Mouse (Mus musculus): ENCODE data around the gene Mex3b. TPM values are rescaled to one million over a fixed set of nuclear protein-coding genes. Genes with fewer than 3 reads are reported as not detected.

Gene Mex3b
- polyA plus RNA-seq, 1 experiment from 2014 or later, result 27.7 TPM

DNA sequence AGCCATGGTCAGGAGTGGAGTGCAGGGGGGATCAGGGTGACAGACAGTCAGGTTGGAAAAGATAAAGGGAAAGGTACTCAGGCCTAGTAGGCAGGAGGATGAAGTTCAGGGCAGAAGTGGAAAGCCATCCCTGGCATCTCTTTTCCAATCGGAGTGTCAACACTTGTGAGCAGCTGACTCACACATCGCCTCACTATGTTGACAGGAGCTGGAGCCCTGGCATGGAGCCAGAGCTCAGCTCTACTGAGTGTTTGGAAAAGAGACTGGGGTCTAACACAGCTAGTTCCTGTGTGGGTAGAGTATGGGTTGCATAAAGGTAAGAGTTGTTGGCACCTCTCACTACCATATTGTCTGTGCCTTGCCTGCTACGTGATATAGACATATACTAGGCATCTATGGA is 38.4 kb downstream of the Mex3b start:
- WGBS, result 94% methylated on average over 3 of the region's 3 CpGs
- Histone ChIP-seq H3K36me3 (no peaks in the 10 kb centered on the region), H3K4me1 (replicated peaks) (no peaks in the 10 kb centered on the region), H3K27me3 (ENCODE audit: insufficient read depth, poor library complexity, severe bottlenecking) (no peaks in the 10 kb centered on the region), H3K27ac (no peak overlapping the region), H3K4me3 (no peak overlapping the region), H3K9me3 (no peaks in the 10 kb centered on the region)
- DNase-seq (ENCODE audit: low spot score), result no peak

GRCm38 (mm10) chr7:82907081-82907480 is 39.9 kb downstream of the Mex3b start:
- no peak overlapping the region for H3K4me3 ChIP-seq
- no peaks in the 10 kb centered on the region for H3K36me3 ChIP-seq
- H3K4me1 ChIP-seq (replicated peaks), result no peaks in the 10 kb centered on the region
- H3K9me3 ChIP-seq, result no peaks in the 10 kb centered on the region
- no peak overlapping the region for H3K27ac ChIP-seq
- 69% methylated on average over 1 of the region's 1 CpGs for WGBS
- DNase-seq (ENCODE audit: low spot score), result no peak
- no peaks in the 10 kb centered on the region for H3K27me3 ChIP-seq (ENCODE audit: insufficient read depth, poor library complexity, severe bottlenecking)

DNA sequence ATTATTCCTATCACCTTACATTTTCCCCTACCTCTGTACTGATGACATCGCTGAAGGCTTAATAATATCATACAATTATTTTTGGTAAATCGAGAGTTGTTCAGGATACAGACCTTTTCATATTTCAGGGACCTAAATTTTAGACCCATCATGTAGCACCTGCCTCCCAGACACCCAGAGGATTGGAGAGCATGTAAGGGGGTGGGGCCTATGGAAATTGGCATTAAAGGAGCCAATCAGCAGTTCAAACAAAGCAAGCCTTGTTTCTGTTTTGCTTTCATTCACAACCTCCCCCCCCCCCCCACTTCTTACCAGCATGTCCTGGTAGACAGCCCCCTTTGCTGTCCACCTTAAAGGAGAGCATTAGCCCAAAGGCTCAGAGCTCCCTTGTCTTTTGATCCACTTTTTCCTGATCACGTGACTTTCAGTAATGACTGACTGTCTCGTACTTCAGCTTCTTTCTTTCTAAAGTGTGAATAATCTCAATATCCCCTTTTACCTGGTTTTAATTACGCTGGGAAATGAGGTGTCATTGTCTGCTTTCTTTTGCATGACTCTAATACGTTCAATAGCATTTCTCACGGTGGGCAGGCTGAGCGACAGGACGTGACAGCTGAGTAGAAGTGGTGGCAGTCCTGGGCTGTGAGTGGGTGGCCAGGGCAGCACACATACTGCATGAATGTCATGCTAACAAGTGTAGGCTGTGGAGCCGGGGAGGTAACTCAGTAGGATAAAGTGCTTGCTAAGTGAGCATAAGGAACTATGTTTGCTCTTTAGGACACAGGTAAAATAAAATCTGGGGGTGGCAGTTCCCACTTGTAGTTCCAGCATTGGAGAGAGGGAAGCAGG is 43.6 kb downstream of the Mex3b start:
- H3K27ac ChIP-seq, result no peak overlapping the region
- no peaks in the 10 kb centered on the region for H3K9me3 ChIP-seq
- no peak for DNase-seq (ENCODE audit: low spot score)
- 70% methylated on average over 10 of the region's 10 CpGs for WGBS
- no peaks in the 10 kb centered on the region for H3K4me1 ChIP-seq (replicated peaks)
- no peak overlapping the region for H3K4me3 ChIP-seq
- H3K27me3 ChIP-seq (ENCODE audit: insufficient read depth, poor library complexity, severe bottlenecking), result no peaks in the 10 kb centered on the region
- no peaks in the 10 kb centered on the region for H3K36me3 ChIP-seq

DNA sequence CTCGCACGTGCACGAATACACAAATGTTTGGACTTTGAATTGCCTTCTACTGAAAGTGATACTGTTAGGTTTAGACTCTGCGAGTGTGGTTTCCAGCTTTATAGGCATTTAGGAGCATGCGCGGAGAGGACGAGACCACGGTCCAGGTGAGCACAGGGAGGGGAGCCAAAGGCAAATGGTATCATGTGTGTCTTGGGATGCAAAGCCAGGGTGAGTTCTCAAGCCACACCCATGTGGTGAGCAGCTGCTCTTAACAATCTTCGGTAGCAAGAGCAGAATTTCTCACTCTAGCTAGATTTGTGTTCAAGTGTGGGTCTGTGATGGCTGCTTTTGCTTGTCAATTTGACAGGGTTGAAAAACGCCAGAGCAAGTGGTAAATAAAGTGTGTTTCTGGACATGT is 44.4 kb downstream of the Mex3b start:
- WGBS, result 90% methylated on average over 10 of the region's 10 CpGs
- Histone ChIP-seq H3K27ac (no peak overlapping the region), H3K9me3 (no peaks in the 10 kb centered on the region), H3K4me3 (no peak overlapping the region), H3K36me3 (no peaks in the 10 kb centered on the region), H3K4me1 (replicated peaks) (no peaks in the 10 kb centered on the region), H3K27me3 (ENCODE audit: insufficient read depth, poor library complexity, severe bottlenecking) (no peaks in the 10 kb centered on the region)
- DNase-seq (ENCODE audit: low spot score), result no peak

- Histone ChIP-seq H3K4me3 (no peak overlapping the region), H3K27ac (no peak overlapping the region), H3K4me1 (replicated peaks) (no peaks in the 10 kb centered on the region), H3K9me3 (peaks cover 5% of the 10 kb centered on the region; the same call in 1 of the 2 replicates), H3K36me3 (no peaks in the 10 kb centered on the region), H3K27me3 (ENCODE audit: insufficient read depth, poor library complexity, severe bottlenecking) (no peaks in the 10 kb centered on the region)
- DNase-seq (ENCODE audit: low spot score), result no peak
- 80% methylated on average over 4 of the region's 4 CpGs for WGBS
Observed at GRCm38 (mm10) chr7:82914297-82914696, 47.2 kb downstream of the Mex3b start.

Other genes starting within 250 kb of the Mex3b start
- 7.4 and 12.9 TPM in 2 replicates for gene Saxo2, start 218.8 kb upstream of the Mex3b start, polyA plus RNA-seq (2016; fragmentation: Nextera tagmentation; extraction: Ambion mirVana)
- gene Efl1, start 218.7 kb upstream of the Mex3b start, polyA plus RNA-seq (2016; fragmentation: Nextera tagmentation; extraction: Ambion mirVana), result 18.8 and 21.2 TPM in 2 replicates